Mouse (Mus musculus) gastrocnemius, postnatal 14 days (tissue): ENCODE measurements around the gene Ptpn21. TPM values are rescaled to one million over a fixed set of nuclear protein-coding genes. Genes with fewer than 3 reads are reported as not detected.

Source experiments
- DNase-seq: peaks from one replicate; pipeline ENCODE4 v3.0.0; 2021; ENCODE audit warnings: mixed read lengths
- intact Hi-C: fragments of 180-260 bp; cut with DNase I; formaldehyde crosslinking; loops from one replicate; pipeline ENCODE4 v1.15.1; 2025; ENCODE audit warnings: low total_unique reads
- total RNA-seq, 2 experiments: library from RNA; stranded (reverse); gene quantifications; 2 replicates each; pipeline ENCODE4 v1.2.3; 2021

Gene Ptpn21
- total RNA-seq, 2 experiments from 2014 or later, result 20.4 to 28.1 TPM

GRCm38 (mm10) chr12:98726078-98726477, 11.1 kb downstream of the Ptpn21 start:
- no peak for DNase-seq
- intact Hi-C loops, result no loop called here

GRCm38 (mm10) chr12:98724976-98725375, 12.2 kb downstream of the Ptpn21 start:
- intact Hi-C loops, result no loop called here
- DNase-seq, result no peak

- no peak for DNase-seq
- intact Hi-C loops, result no loop called here
Measured at GRCm38 (mm10) chr12:98724224-98724623, 13.0 kb downstream of the Ptpn21 start.

GRCm38 (mm10) chr12:98721030-98721429, 16.2 kb downstream of the Ptpn21 start:
- DNase-seq, result no peak
- intact Hi-C loops, result no loop called here

- DNase-seq, result no peak
- intact Hi-C loops, result no loop called here
Measured at GRCm38 (mm10) chr12:98720628-98721027, 16.6 kb downstream of the Ptpn21 start.

- intact Hi-C loops, result no loop called here
- DNase-seq, result no peak
Measured at GRCm38 (mm10) chr12:98716142-98716541, 21.1 kb downstream of the Ptpn21 start.

GRCm38 (mm10) chr12:98714757-98715156, 22.4 kb downstream of the Ptpn21 start:
- no peak for DNase-seq
- intact Hi-C loops, result no loop called here

DNA sequence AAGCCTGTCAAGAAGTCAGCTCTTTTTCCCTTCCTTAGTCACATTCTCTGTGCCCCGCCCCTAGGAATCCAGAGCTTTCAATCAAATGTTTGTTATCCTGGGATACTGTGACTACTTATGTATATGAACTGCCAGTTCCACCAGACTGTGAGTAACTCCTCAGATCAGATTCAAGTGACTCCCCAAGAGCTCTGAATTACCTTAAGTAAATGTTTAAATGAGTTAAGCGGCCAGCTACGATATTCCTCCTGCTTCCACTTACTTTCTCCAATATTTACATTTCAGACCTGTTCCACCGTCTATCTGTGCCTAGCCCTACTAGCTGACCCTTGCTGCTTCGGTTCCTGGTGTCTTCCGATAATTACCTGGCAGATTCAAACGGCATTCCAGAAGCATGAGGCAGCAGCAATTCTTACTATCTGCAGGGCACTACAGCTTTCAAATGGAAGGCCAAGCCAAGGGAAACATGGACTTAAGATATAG, 23.5 kb downstream of the Ptpn21 start:
- no peak for DNase-seq
- intact Hi-C loops, result no loop called here

- no peak for DNase-seq
- intact Hi-C loops, result no loop called here
Measured at GRCm38 (mm10) chr12:98712819-98713218, 24.4 kb downstream of the Ptpn21 start.

GRCm38 (mm10) chr12:98703961-98704360, 33.2 kb downstream of the Ptpn21 start:
- intact Hi-C loops, result no loop called here

DNA sequence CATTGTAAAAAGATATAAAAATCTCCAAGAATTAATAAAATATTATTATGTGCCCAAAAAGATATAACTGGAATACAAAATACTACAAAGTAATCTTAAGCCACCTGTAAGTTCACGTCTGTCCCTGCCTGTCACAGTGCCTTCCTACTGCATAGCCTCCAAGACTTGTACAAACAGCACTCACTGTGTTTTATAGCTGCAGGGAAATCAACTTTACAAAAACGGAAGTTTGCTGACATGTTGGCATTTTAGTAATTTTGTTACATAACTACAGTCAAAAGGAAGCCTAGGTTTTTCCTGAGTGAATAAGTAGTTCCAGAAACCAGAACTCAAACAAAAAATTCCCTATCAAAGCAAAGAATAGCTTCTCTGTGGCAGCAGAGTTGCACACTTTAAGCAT, 33.7 kb downstream of the Ptpn21 start:
- no peak for DNase-seq
- intact Hi-C loops, result no loop called here

More at GRCm38 (mm10) chr12:98703961-98704360, 33.2 kb downstream of the Ptpn21 start:
- DNase-seq, result no peak

GRCm38 (mm10) chr12:98701564-98701963, 35.6 kb downstream of the Ptpn21 start:
- intact Hi-C loops, result no loop called here
- DNase-seq, result no peak

DNA sequence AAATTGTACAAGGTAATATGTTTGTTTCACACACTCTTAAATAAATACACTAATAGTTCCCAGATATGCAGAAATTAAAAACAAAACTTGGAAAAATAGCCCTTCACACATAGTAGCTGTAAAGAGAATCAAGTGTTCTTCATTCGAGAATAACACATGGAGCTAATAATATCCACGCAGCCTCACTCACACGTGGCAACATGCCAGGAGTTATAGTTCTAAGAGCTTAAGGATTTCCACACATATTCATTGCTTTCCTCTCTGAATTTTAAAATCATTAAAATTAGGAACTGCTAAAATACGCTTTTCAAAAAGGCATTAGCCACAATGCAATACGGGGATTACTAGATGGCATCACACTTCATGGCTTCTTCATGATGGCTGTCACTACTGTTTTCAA, 40.0 kb downstream of the Ptpn21 start:
- intact Hi-C loops, result no loop called here
- no peak for DNase-seq

DNA sequence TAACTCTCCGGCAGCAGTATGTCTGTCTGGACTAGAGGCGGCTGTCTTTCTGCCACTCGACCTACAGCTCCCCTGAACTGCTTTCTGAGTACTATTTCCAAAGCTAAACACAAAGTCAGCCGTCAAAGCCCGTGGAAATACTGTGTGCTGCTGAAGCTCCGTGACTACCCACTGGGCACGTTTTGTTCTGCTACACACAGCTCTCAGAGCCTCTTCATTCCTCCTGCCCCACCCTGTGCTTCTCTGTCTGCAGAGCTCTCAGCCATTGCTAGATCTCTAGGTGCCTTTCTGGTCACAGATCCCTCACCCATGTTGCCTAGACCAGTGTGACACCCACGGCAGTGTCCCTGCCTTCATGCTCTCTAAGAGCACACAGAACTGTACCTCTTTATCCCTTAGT, 47.0 kb downstream of the Ptpn21 start:
- intact Hi-C loops, result no loop called here
- no peak for DNase-seq

- intact Hi-C loops, result no loop called here
- DNase-seq, result no peak
Measured at GRCm38 (mm10) chr12:98683574-98683973, 53.6 kb downstream of the Ptpn21 start.

- DNase-seq, result no peak
- intact Hi-C loops, result no loop called here
Measured at GRCm38 (mm10) chr12:98683171-98683570, 54.0 kb downstream of the Ptpn21 start.

GRCm38 (mm10) chr12:98682196-98682595, 55.0 kb downstream of the Ptpn21 start:
- intact Hi-C loops, result no loop called here
- DNase-seq, result no peak

- intact Hi-C loops, result no loop called here
- DNase-seq, result no peak
Measured at GRCm38 (mm10) chr12:98679906-98680305, 57.3 kb downstream of the Ptpn21 start.

- intact Hi-C loops, result no loop called here
- DNase-seq, result no peak
Measured at GRCm38 (mm10) chr12:98677336-98677735, 59.9 kb downstream of the Ptpn21 start.

DNA sequence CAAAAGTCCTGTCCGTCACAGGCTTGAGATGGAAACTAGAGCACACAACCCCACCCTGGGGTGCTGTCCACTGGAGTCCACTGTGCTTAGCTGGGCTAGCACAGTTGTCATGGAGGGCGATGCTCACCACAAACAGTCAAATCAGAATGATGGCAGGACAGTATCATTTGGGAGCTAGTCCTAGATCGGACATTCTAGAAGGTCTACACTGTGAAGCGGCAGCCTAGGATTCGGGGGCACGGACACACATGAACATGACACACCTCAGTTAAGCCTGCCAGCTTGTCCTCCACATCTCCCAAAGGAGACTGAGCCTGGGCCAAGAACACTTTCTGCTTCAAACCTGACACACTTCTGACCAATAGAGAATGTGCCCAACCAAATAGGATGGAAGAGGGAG, 60.3 kb downstream of the Ptpn21 start:
- intact Hi-C loops, result no loop called here
- no peak for DNase-seq

DNA sequence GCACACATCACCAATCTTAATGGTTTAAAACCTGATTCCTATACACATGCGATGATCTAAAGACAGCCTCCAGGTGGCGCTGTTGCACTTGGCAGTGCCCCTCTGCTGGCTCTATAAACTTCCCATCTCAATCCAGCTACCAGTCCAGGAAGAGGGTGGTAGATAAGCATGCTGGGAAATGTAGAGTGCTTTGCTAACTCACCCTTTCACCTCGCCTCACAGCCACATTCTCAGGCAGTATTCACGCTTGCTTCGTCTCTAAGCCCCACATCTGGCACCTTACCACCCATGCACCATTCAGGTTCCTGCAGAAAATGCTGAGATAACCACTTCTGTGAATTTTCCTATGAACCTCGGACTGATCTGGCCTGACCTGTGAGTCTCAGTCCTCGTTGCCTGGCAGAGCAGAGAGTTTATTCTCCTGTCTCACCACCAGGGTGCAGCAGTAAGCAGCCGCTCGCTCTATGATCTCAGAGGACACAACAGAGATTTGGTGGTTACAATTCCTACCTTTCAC, 62.5 kb downstream of the Ptpn21 start:
- intact Hi-C loops, result loop anchor here (5.0 kb wide), 1 partner anchor 213 kb away; no protein-coding TSS in a partner anchor
- peak; percentile 73 for DNase-seq

GRCm38 (mm10) chr12:98673879-98674278, 63.3 kb downstream of the Ptpn21 start:
- DNase-seq, result no peak
- intact Hi-C loops, result loop anchor here (5.0 kb wide), 1 partner anchor 213 kb away; no protein-coding TSS in a partner anchor
